Mouse (Mus musculus) MN1 (cell line): ENCODE results near the gene Amph.
"Not testable (repeated sequence)": the region's sequence is repeated elsewhere in the genome, so short reads cannot be mapped to it uniquely, and the experiment has no call there.

ENCODE experiments used
- DNase-seq: peaks from one replicate; pipeline ENCODE4 v3.0.0-alpha.2; 2016; ENCODE audit warnings: low spot score

Gene Amph

DNA sequence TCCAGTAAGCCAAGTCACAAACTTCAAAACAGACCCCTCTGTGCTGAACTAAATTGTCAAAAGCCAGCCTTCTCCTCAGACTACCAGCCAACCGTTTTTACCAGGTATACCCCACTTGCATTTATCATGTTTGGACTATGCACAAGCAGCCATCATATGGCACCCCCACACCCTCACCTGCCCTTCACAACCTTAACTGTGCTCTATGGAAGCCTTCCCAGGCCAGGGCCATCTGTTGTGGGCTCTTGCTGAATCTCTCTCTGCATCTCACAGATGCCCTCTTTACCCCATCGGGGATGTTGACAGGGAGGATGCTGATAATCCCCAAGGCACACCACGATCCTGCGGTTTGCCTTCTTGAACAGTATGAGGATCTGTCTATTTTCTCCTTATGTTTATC lies 77.9 kb downstream of the Amph start:
- no peak for DNase-seq

DNA sequence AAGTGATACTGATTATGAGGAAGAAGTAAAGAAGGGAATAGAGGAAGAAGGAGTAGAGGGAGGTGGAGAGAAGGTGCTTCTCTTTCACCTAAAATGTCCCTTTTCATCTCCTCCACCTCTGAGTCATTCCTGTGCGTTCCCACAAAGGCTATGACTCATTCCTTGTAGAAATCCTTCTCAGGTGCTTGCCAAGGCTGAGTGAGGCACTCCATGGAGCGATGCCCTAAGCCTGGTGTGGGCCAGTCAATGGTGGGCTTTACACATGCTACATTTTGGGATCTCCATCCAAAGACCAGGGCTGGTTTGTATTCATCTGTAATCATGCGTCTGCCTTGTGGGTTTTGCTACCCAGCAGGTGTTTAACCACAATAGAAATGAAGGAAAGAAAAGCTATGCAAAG lies 78.9 kb downstream of the Amph start:
- DNase-seq, result no peak

DNA sequence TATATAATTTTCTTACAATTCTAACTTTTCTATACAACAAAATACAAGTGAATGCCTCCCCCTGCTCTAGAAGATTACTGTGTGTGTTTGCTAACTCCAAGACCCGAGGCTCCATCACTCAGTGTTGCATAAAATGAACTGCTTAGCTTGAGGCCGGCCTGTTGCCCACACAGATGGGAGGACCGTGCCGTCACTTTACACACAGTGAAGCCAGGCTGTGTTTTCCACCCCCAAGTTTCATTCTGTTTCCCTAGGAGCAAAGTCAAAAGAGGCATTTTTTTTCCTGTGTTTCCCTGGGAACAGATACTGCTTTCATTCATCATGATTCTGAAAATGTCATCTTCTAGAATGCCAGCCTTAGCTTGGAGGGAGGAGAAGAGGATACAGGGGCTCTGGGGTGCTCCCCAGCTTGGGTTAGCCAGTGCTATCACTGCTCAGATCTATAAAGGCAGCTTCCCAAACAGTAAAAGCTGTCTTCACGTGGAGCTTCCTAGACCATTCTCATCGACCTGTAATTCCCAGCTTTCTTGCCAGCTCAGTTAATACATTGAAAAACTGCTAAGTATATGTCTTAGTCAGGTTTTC lies 79.9 kb downstream of the Amph start:
- no peak for DNase-seq

DNA sequence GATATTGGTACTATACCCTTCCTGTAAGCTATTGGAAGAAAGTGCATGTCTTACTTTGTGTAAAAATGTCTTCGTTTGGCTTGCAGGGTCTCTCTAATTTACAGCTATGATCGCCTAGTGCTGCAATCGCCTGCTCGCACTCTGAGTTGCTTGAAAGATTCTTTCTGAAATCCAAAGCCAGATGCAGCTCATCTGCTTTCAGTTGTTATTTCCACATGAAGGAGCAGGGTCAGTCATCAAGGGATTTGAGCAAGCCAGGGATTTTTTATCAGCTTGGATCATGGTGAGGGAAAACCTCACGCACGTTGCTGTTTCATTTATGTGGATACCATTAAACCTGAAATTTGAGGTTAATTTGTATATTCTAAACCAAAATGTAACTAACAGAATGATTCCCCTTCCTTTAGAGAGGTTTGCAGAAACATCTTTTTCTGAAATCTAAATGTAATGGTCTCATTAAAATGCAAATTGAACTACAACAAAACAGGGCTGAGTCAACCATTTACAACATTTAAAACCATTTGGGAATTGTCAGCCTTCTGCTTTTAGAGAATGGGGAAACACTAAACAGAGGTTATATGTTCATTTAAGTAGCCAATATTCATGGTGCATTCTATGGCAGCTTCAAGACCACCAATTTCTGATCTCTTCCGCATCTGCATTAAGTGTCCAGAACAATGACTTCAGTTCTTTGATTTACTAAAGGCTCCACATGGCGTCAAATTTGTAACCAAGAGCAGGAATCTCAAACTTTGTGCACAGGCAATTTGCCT lies 84.1 kb downstream of the Amph start:
- DNase-seq, result no peak

DNA sequence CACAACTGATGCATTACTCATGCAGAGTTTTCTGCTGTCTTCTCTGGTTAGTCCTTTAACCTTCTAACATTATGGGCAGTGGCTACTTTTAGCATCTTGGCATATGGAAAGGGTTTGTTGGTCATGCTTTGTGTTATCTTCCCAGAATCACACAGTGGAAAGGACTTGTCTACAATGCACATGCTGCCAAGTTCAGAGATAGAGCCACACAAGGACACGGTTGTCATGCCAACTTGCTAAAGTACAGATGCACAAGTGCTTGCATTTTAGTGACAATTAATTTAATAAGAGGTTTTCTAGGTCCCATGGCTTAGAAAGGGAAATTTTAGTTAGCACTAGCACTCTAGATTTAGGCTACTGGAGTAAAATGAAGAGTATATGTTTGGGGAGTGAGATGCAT lies 104.1 kb downstream of the Amph start:
- DNase-seq, result no peak

DNA sequence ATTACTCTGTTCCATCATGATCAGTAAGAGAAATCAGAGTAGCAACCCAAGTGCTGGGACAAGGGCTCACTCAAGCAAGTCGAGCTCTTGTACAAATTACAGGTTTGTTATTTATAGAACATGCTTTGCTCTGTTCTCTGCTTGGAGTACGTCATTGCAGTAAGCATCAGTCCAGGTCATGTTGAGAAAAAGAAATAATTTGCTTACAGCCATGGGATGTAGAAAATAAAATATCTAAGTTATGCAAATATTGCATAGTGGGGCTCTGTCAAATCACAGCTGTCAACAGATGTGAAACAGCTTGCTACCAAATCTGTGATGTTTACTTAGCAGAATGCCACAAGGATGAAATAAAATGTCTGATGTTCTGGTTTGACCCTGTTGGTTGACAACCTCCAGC lies 106.5 kb downstream of the Amph start:
- no peak for DNase-seq

DNA sequence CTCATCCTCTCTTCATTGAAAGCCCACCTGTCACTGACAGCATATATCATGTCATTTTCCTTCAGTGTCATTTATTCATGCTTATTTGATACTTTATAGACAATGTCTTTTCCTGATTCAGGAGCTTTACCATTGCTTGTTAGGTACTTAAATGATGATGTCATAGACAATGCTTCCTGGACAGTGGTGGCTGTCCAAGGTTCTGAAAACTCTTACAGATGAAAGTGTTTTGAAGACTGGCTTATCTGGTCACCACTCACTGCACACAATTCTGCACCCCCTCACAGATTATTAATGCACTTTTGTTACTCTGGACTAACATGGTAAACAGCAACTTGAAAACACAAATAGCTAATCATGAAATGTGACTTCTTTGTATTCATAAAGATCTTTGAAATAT lies 124.3 kb downstream of the Amph start:
- no peak for DNase-seq

DNA sequence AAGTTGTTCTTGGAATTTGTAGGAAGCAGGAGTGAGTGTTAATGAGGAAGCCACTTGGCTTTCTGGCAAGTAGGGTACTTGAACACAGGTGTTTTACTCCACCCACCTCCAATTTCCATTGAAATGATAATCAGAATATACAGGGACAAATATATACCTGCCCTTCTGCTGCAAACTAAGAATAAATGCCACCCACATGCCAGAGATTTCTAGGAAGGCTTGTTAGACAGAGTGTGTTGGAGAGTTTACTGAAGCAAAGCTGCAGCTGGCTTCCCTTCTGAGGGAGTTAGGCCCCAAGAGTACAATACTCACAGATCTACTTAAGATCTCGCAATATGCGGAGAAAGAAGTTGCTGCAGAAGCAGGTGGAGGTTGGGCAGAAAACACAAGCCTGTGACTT lies 129.4 kb downstream of the Amph start:
- DNase-seq, result no peak

DNA sequence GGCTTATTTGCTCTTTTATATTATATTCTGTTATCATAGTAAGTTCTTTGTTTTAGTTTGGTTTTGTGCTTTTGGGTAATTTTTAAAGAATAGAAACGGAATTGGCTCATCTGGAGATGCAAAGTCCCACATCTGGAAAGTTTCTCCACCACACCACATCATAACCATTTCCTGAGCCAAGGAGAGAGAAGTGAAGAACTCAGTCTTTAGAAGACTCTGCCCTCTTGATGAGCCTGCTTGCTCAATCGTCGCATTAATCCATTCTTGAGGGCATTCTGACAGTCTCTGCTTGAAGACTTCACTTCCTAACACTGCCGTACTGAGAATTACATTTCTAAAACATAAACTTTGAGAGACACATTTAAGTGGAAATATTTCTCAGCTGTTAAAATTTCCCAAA lies 133.9 kb downstream of the Amph start:
- no peak for DNase-seq

DNA sequence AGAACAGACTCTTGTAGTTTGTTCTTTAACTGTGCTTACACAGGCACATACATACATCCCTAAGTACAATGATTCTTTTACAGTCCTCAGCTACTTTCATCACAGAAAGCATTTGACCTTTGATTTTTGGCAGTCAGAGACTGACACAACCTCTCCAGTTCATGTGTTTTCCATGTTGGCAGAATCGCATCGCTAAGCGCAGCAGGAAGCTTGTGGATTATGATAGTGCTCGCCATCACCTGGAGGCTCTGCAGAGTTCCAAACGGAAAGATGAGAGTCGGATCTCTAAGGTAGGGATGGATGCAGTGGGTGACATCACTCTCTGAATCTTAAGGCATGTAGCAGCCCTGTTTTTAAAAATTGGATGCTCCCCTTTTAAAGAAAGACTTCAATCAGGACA lies 146.6 kb downstream of the Amph start:
- DNase-seq, result no peak

DNA sequence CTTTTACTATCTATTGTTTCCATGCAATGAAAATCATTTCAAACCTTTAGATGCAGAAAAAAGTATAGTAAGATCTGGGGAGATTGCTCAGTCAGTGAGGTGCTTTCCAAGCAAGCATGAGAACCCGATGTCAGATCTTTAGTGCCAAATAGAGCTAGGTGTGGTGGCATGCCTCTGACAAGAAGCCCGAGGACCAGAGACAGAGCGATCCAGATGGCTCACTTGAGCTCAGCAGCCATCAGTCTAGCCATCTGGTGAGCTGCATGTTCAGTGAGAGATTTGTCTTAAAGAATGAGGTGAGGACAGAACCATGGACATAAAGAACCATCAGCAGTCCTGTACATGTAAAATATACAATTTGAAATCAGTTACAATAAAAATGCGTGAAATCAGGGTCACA lies 149.1 kb downstream of the Amph start:
- DNase-seq, result no peak

DNA sequence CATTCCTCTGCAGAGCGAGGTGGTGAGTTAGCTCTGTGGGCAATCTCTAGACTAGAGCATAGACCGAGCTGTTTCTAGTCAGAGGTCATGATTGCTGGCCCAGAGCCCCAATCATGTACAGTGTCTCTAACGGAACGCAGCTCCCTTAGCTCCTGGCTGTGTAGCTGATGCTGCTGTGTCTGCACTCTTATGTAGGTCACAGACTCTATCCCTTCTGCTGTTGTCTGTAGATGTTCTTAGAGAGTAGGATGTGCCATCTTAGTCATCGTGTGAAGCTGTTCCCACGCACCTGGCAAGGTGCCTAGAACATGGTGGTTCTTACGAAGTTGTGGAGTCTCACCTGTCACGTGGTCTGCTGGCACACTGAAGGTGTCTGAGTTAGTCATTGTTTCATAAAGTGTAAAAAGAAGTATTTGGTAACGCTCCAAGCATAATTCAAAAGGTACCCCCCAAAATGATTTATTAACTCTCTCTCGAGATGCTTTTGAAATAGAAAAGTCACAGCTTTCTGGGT lies 153.9 kb downstream of the Amph start:
- DNase-seq, result no peak

DNA sequence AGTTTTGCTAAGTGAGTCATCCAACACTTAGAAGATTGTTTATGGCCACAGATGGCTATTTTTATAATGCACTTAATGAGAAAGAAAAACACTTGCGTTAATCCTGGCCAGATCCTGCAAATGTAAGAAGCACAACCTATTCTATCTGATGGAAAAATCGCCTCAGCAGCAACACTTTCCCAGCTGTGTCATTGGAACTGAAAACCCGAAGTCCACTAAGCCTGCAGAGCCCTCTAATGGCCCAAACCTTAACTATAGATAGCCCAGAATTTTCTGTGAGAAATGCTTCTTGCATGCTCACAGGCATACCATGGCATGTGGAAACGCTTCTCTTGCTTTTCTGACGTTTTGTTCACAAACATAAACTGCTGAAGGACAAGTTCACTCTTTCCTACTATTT lies 158.4 kb downstream of the Amph start:
- DNase-seq, result no peak

DNA sequence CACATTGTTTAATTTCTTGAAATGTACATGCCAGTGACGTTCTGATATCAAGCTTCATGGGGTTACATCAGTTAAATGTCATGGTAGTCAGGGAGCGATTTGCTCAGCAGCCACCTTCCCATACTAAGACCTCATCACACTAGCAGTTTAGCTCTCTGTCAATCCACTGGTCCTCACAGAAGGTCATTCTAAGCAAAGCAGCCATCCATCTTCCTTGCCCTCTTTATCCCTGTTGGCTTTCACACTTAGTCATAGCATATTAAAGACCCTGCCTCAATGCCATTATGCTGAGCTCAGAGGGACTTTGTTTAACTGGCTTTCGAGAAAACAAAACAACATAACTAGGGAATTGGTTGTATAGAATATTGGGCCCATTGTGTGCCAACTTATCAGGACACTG lies 161.3 kb downstream of the Amph start:
- no peak for DNase-seq

DNA sequence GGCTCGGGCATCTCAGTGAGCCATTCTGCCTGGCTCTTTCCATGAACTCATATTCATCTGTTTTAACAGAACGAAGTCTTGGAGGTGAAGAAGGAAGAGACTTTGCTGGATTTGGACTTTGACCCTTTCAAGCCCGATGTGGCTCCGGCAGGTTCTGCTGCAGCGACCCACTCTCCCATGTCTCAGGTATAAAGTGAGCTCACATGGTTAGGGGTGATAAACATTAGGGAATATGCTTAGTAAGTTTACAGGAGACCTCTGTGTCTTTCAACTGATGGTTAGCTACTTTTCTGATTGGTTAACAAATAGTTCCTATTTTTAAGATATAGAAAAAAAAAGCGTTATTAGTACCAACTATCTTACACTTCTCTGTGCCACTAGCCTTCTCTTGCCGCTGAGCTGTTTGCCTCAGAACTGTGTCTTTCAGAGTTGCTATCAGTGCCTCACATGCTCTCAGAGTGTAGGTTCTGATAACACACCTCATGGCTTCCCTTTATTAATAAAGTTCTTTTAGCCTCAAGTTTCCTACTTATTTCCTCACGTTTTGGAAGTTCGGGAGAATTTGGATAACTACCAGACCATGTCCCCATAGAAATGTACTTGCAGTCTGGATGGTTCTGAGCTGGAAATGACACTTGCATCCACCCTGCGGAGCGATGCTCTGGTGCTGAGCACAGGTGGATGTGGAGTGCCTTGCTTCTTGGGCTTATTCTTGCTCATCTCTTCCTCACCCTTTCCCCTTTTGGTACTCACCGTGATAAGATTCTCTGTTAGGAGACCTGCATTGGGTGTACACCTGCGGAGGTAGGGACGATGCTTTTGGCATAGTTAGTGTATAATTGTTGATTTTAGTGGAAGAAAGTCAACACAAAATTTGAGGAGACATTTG lies 165.3 kb downstream of the Amph start:
- no peak for DNase-seq

DNA sequence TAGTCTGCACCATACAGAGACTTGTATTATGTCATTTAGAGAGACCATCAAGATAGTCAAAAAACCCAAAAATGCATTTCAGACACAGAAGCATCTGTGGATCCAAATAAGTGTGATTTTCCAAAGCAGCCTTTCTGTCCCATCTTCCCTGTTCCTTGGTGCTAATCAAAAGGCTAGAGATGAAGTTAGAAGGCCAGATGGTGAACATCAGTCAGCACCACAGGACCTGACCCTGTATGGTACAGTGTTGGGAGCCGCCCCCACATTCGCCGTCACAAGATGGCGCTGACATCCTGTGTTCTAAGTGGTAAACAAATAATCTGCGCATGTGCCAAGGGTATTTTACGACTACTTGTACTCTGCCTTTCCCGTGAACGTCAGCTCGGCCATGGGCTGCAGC lies 166.8 kb downstream of the Amph start:
- DNase-seq, result not testable (repeated sequence)

DNA sequence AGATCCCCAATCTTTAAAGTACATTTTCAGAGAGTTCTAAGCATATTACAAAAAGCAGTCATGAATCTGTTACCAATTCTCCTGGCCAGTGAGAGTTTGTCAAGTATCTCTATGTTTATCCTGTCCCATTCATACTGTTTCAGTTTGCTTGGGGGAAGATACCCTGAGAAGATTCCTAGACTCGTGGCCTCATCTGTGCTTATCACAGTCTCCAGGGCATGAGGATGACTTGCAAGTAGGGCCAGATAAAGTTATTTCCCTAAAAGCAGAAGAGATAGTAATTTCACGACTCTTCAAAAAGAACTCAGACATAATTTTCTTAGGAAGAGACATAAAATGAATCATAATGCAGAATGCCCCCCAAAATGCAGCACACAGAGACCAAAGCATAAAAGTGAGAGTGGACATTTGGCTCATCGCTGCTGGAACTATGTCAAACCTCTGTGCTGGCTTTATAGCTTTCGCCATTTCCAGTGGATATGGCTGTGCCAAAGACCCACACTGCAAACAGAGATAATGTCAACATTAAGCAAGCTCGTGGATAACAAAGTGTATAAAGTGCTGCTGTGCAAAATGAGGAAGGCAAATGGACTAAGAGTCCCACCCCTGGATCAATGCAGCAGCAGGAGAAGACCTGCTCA lies 179.0 kb downstream of the Amph start:
- no peak for DNase-seq

DNA sequence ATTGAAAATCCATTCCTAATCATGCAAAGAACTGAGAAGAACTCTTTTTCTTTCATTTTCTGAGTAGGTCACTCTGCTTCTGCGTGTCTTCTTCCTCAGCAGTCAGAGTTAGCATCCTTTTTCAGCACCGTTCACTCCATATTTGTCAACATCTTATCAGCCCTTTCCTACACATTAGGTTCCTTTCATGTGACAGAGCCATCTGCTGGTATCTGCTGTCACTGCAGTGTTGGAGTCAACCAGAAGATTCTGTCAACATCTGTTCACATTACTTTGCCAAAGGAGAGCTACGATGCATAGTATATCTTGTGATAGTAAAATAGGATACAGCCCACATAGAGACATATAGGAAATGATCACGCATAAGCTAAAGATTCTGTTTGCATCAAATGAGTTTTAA lies 185.8 kb downstream of the Amph start:
- DNase-seq, result no peak

DNA sequence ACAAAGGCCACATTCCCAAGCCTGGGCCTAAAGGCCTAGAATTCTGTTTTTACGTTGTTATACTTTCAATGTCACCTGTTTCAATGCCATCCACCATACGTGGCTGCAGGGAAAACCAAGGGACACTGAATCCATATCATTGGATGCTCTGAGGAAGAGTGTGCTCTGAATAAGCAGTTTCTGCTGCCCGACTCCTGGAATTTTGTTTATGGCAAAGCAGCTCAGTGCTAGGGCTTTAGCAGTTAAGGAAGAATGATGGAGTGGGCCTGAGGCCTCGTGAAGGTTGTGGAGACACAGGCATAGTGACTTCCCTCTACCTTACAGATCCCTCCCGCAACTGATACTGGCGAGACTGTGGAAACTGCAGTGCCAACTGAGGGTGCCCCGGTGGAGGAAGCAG lies 189.2 kb downstream of the Amph start:
- no peak for DNase-seq

DNA sequence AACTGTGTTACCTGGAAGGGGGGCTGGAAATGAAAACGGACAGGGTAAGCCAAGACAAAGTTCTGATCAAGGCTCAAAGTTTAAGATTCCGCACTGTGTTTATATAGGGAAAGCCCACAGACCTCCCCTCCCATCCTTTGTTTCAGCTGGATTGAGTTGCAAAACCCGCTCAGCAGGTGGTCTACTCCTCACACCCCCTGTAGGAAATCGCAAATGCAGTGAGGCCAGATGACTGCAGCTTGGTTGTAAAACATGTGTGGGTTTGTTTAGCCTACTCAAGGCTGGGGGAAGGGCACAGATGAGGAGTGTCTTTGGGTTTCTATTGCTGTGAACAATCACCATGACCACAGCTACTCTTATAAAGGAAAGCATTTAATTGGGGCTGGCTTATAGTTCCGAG lies 189.9 kb downstream of the Amph start:
- no peak for DNase-seq

DNA sequence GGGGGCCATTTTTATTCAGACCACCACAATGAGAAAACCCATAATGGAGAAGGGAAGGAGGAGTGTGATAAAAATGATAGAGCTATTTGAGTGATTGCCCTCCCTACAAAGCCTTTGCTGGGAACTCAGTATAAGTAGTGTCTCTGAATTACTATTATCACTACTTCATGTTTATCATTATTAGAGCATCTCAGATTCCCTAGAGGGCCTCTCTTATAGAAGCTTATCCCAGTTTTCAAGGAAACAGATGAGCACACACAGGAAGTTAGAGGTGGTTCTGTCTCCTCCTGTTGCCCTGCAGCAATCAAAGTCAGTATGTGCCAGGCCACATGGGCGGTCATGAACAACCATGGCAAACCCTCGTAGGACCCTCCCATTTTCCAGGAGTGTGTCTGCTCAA lies 190.5 kb downstream of the Amph start:
- no peak for DNase-seq

DNA sequence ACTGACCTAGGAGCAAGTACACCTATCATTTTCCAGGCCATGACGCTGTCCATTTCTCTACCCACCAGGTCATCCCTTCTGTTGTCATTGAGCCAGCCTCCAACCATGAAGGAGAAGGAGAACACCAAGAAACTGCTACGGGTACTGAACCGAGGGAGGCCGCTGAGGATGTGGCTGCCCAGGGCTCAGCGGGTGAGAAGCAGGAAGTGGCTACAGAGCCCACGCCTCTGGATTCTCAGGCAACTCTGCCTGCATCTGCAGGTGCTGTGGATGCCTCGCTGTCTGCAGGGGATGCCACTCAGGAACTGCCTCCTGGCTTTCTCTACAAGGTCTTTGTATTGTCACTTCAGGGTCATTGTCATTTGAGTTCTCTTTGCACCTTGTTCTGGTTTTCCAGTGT lies 191.1 kb downstream of the Amph start:
- DNase-seq, result no peak

DNA sequence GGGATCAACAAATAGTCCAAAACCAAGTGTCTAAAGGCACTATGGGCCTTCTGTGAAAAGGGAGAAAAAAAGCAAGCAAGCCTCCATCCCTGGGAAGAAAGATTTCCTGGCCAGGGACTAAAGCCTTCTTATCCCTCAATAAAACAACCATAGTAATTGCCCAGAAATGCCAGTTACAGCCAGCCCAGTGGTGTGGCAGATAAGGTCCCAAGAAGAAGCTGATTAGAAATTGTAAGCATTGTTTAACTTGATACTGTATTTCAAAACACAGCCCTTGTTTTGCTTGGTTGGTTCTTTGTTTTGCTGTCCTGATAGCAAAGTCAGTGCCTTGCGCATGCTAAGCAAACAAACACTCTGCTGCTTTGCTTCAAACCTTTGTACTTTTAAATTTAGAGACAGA lies 191.8 kb downstream of the Amph start:
- no peak for DNase-seq
